Mouse (Mus musculus): ENCODE data around the gene Arhgef3. TPM values are rescaled to one million over a fixed set of nuclear protein-coding genes. Genes with fewer than 3 reads are reported as not detected.
A peak's percentile ranks its signal among the peaks of the same experiment; 100 is the strongest.

The Arhgef3 gene
- polyA plus RNA-seq, 1 experiment from 2014 or later, result 2.9 TPM

- 48% methylated on average over 16 of the region's 16 CpGs for WGBS
These were observed 114.9 kb downstream of the Arhgef3 start for GRCm38 (mm10) chr14:27229441-27230147.

GRCm38 (mm10) chr14:27230262-27231022 lies 115.7 kb downstream of the Arhgef3 start:
- DNase-seq (ENCODE audit: low spot score) (peak; percentile 57), ATAC-seq (replicated peaks; ENCODE audit: low FRiP score) (no peak)
- no peak overlapping the region for H3K27ac ChIP-seq (ENCODE audit: low read depth, low read length)
- H3K4me3 ChIP-seq (ENCODE audit: low read depth, low read length), result no peak overlapping the region
- no peaks in the 10 kb centered on the region for H3K36me3 ChIP-seq (ENCODE audit: control insufficient read depth, insufficient read depth, low read length)
- H3K9ac ChIP-seq (ENCODE audit: low read length), result no peak overlapping the region
- no peak overlapping the region for H3K4me2 ChIP-seq (ENCODE audit: low read depth, low read length, severe bottlenecking)
- H3K9me3 ChIP-seq (ENCODE audit: control insufficient read depth, low read length), result no peaks in the 10 kb centered on the region
- peaks cover 10% of the 10 kb centered on the region; the same call in 1 of the 2 replicates for H3K4me1 ChIP-seq (replicated peaks; ENCODE audit: control insufficient read depth, insufficient read depth, low read length)
- WGBS, result 26% methylated on average over 18 of the region's 18 CpGs
- H3K27me3 ChIP-seq (ENCODE audit: control insufficient read depth, insufficient read depth, low read length), result no peaks in the 10 kb centered on the region

More at GRCm38 (mm10) chr14:27229441-27230147, 114.9 kb downstream of the Arhgef3 start:
- H3K9ac ChIP-seq (ENCODE audit: low read length), result no peak overlapping the region
- no peak overlapping the region for H3K4me2 ChIP-seq (ENCODE audit: low read depth, low read length, severe bottlenecking)
- DNase-seq (ENCODE audit: low spot score) (no peak), ATAC-seq (replicated peaks; ENCODE audit: low FRiP score) (no peak)
- no peaks in the 10 kb centered on the region for H3K36me3 ChIP-seq (ENCODE audit: control insufficient read depth, insufficient read depth, low read length)
- no peak overlapping the region for H3K27ac ChIP-seq (ENCODE audit: low read depth, low read length)
- H3K4me1 ChIP-seq (replicated peaks; ENCODE audit: control insufficient read depth, insufficient read depth, low read length), result peaks cover 10% of the 10 kb centered on the region; the same call in 1 of the 2 replicates
- H3K9me3 ChIP-seq (ENCODE audit: control insufficient read depth, low read length), result no peaks in the 10 kb centered on the region
- H3K27me3 ChIP-seq (ENCODE audit: control insufficient read depth, insufficient read depth, low read length), result no peaks in the 10 kb centered on the region
- H3K4me3 ChIP-seq (ENCODE audit: low read depth, low read length), result no peak overlapping the region

DNA sequence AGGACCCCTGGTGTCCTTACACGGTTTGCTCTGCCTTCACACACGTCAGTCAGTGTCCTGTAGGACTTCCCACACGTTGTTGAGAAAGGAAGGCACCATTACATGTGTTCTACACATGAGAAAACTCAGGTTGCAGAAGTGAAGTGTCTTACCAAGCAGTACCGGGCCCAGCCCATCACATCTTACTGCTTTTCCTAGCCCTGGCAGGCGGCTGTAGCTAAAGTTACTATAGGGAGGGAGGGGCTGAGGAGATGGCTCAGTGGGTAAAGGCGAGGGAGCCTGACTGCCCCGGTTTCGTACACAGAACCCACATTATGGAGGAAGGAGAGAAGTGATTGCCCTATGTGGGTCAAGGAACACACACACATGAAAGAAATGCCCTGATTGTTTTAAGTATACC lies 116.8 kb downstream of the Arhgef3 start:
- H3K4me2 ChIP-seq (ENCODE audit: low read depth, low read length, severe bottlenecking), result no peak overlapping the region
- 83% methylated on average over 8 of the region's 8 CpGs for WGBS
- H3K36me3 ChIP-seq (ENCODE audit: control insufficient read depth, insufficient read depth, low read length), result no peaks in the 10 kb centered on the region
- no peak for DNase-seq (ENCODE audit: low spot score)
- H3K4me1 ChIP-seq (replicated peaks; ENCODE audit: control insufficient read depth, insufficient read depth, low read length), result peaks cover 10% of the 10 kb centered on the region; the same call in 1 of the 2 replicates
- no peak for ATAC-seq (replicated peaks; ENCODE audit: low FRiP score)
- H3K9me3 ChIP-seq (ENCODE audit: control insufficient read depth, low read length), result no peaks in the 10 kb centered on the region
- H3K27ac ChIP-seq (ENCODE audit: low read depth, low read length), result no peak overlapping the region
- no peaks in the 10 kb centered on the region for H3K27me3 ChIP-seq (ENCODE audit: control insufficient read depth, insufficient read depth, low read length)
- no peak overlapping the region for H3K4me3 ChIP-seq (ENCODE audit: low read depth, low read length)
- no peak overlapping the region for H3K9ac ChIP-seq (ENCODE audit: low read length)

GRCm38 (mm10) chr14:27231974-27232780 lies 117.5 kb downstream of the Arhgef3 start:
- Histone ChIP-seq H3K9me3 (ENCODE audit: control insufficient read depth, low read length) (no peaks in the 10 kb centered on the region), H3K4me3 (ENCODE audit: low read depth, low read length) (no peak overlapping the region), H3K27me3 (ENCODE audit: control insufficient read depth, insufficient read depth, low read length) (no peaks in the 10 kb centered on the region), H3K4me1 (replicated peaks; ENCODE audit: control insufficient read depth, insufficient read depth, low read length) (peaks cover 10% of the 10 kb centered on the region; the same call in 1 of the 2 replicates), H3K4me2 (ENCODE audit: low read depth, low read length, severe bottlenecking) (no peak overlapping the region), H3K9ac (ENCODE audit: low read length) (no peak overlapping the region), H3K27ac (ENCODE audit: low read depth, low read length) (no peak overlapping the region), H3K36me3 (ENCODE audit: control insufficient read depth, insufficient read depth, low read length) (no peaks in the 10 kb centered on the region)
- WGBS, result 88% methylated on average over 25 of the region's 25 CpGs
- ATAC-seq (replicated peaks; ENCODE audit: low FRiP score) (no peak), DNase-seq (ENCODE audit: low spot score) (no peak)

- no peaks in the 10 kb centered on the region for H3K27me3 ChIP-seq (ENCODE audit: control insufficient read depth, insufficient read depth, low read length)
- no peaks in the 10 kb centered on the region for H3K36me3 ChIP-seq (ENCODE audit: control insufficient read depth, insufficient read depth, low read length)
- no peak overlapping the region for H3K9ac ChIP-seq (ENCODE audit: low read length)
- no peak overlapping the region for H3K4me2 ChIP-seq (ENCODE audit: low read depth, low read length, severe bottlenecking)
- no peaks in the 10 kb centered on the region for H3K9me3 ChIP-seq (ENCODE audit: control insufficient read depth, low read length)
- ATAC-seq (replicated peaks; ENCODE audit: low FRiP score), result no peak
- no peak overlapping the region for H3K4me3 ChIP-seq (ENCODE audit: low read depth, low read length)
- H3K27ac ChIP-seq (ENCODE audit: low read depth, low read length), result no peak overlapping the region
- 92% methylated on average over 7 of the region's 7 CpGs for WGBS
- no peak for DNase-seq (ENCODE audit: low spot score)
- peaks cover 10% of the 10 kb centered on the region; the same call in 1 of the 2 replicates for H3K4me1 ChIP-seq (replicated peaks; ENCODE audit: control insufficient read depth, insufficient read depth, low read length)
These were observed 118.4 kb downstream of the Arhgef3 start for GRCm38 (mm10) chr14:27233056-27233455.

DNA sequence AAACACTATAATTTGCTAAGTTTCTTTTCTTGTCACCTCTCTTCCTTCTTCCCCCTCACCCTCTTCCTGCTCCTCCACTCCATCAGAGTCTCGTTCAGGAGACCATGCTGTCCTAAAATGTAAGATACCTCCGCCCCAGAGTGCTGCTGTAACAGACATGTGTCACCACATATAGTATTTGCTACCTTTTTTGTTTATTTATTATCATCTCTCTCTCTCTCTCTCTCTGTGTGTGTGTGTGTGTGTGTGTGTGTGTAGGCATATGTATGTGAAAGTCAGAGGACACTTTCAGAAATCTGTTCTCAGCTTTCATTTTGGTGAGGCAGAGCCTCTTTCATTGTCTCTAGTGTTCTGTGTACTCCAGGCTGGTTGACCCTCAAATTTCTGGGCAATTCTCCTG lies 119.0 kb downstream of the Arhgef3 start:
- Histone ChIP-seq H3K9ac (ENCODE audit: low read length) (no peak overlapping the region), H3K4me1 (replicated peaks; ENCODE audit: control insufficient read depth, insufficient read depth, low read length) (peaks cover 10% of the 10 kb centered on the region; the same call in 1 of the 2 replicates), H3K27me3 (ENCODE audit: control insufficient read depth, insufficient read depth, low read length) (no peaks in the 10 kb centered on the region), H3K9me3 (ENCODE audit: control insufficient read depth, low read length) (no peaks in the 10 kb centered on the region), H3K36me3 (ENCODE audit: control insufficient read depth, insufficient read depth, low read length) (no peaks in the 10 kb centered on the region), H3K27ac (ENCODE audit: low read depth, low read length) (no peak overlapping the region), H3K4me2 (ENCODE audit: low read depth, low read length, severe bottlenecking) (no peak overlapping the region), H3K4me3 (ENCODE audit: low read depth, low read length) (no peak overlapping the region)
- ATAC-seq (replicated peaks; ENCODE audit: low FRiP score), result no peak
- 94% methylated on average over 2 of the region's 2 CpGs for WGBS
- no peak for DNase-seq (ENCODE audit: low spot score)

DNA sequence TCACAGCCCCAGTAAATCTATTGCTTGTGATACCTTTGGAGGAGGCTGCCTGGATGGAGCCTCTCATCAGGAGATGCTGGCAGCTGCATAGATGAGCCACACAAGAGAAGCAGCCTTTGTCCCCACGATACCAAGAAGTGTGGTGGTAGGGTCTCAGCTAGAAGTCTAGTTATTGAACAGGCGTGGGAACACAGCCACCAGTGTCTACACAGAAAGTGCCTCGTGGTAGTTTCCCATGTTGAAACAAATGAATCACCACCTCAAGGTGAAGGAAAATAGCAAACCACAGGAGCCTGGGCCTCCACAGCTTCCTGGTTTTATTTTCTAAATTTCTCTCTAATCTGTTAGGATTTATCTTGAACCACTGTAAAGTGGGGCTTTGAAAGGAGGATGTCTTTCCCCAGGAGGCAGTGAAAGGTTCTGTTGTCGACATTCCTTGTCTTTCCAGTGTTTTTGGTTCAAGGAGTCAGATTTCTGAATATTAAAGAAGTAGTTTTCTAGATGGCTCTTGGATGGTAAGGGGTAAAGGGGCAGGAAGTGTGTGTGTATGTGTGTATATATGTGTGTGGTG lies 119.7 kb downstream of the Arhgef3 start:
- H3K9me3 ChIP-seq (ENCODE audit: control insufficient read depth, low read length), result no peaks in the 10 kb centered on the region
- no peak overlapping the region for H3K4me3 ChIP-seq (ENCODE audit: low read depth, low read length)
- H3K27me3 ChIP-seq (ENCODE audit: control insufficient read depth, insufficient read depth, low read length), result no peaks in the 10 kb centered on the region
- H3K4me1 ChIP-seq (replicated peaks; ENCODE audit: control insufficient read depth, insufficient read depth, low read length), result peaks cover 10% of the 10 kb centered on the region; the same call in 1 of the 2 replicates
- H3K9ac ChIP-seq (ENCODE audit: low read length), result no peak overlapping the region
- H3K4me2 ChIP-seq (ENCODE audit: low read depth, low read length, severe bottlenecking), result no peak overlapping the region
- DNase-seq (ENCODE audit: low spot score) (no peak), ATAC-seq (replicated peaks; ENCODE audit: low FRiP score) (no peak)
- H3K36me3 ChIP-seq (ENCODE audit: control insufficient read depth, insufficient read depth, low read length), result no peaks in the 10 kb centered on the region
- H3K27ac ChIP-seq (ENCODE audit: low read depth, low read length), result no peak overlapping the region
- WGBS, result 76% methylated on average over 4 of the region's 4 CpGs

GRCm38 (mm10) chr14:27235897-27236553 lies 121.3 kb downstream of the Arhgef3 start:
- Histone ChIP-seq H3K9me3 (ENCODE audit: control insufficient read depth, low read length) (no peaks in the 10 kb centered on the region), H3K4me2 (ENCODE audit: low read depth, low read length, severe bottlenecking) (no peak overlapping the region), H3K9ac (ENCODE audit: low read length) (no peak overlapping the region), H3K27ac (ENCODE audit: low read depth, low read length) (no peak overlapping the region), H3K36me3 (ENCODE audit: control insufficient read depth, insufficient read depth, low read length) (no peaks in the 10 kb centered on the region), H3K4me3 (ENCODE audit: low read depth, low read length) (no peak overlapping the region), H3K27me3 (ENCODE audit: control insufficient read depth, insufficient read depth, low read length) (no peaks in the 10 kb centered on the region), H3K4me1 (replicated peaks; ENCODE audit: control insufficient read depth, insufficient read depth, low read length) (no peaks in the 10 kb centered on the region)
- no peak for DNase-seq (ENCODE audit: low spot score)
- ATAC-seq (replicated peaks; ENCODE audit: low FRiP score), result no peak
- WGBS, result 77% methylated on average over 6 of the region's 6 CpGs
